Mouse (Mus musculus) megakaryocyte, adult 5-6 weeks (primary cell): ENCODE measurements around the gene Cck. TPM values are rescaled to one million over a fixed set of nuclear protein-coding genes. Genes with fewer than 3 reads are reported as not detected.
"Not testable (repeated sequence)": the region's sequence is repeated elsewhere in the genome, so short reads cannot be mapped to it uniquely, and the experiment has no call there.

ENCODE experiments used
- ATAC-seq: 2 replicates; pipeline ENCODE4 v1.8.0; 2016; ENCODE audit warnings: mild to moderate bottlenecking, inconsistent platforms; ENCODE audit not compliant: poor library complexity, severe bottlenecking
- total RNA-seq, 2 experiments: library from RNA; stranded (forward) in 1 of 2; stranded (reverse) in 1 of 2; fragments of 153-499, 151-499 nt in 1 of 2; fragments of 221-1000, 200-1000 nt in 1 of 2; gene quantifications; 2 replicates each; pipeline versions ENCODE4 v1.2.3 to v1.2.4; 2015 to 2017

Cck gene
- total RNA-seq, 2 experiments from 2014 or later, result not detected

GRCm38 (mm10) chr9:121467460-121467859 is 28.0 kb downstream of the Cck start:
- ATAC-seq, result no peak

- ATAC-seq, result no peak
Measured at GRCm38 (mm10) chr9:121460527-121460926, 35.0 kb downstream of the Cck start.

- no peak for ATAC-seq
Measured at GRCm38 (mm10) chr9:121459950-121460349, 35.5 kb downstream of the Cck start.

GRCm38 (mm10) chr9:121458466-121458865 is 37.0 kb downstream of the Cck start:
- peak; percentile 76 for ATAC-seq

GRCm38 (mm10) chr9:121456739-121457515 is 38.6 kb downstream of the Cck start:
- no peak for ATAC-seq

GRCm38 (mm10) chr9:121454891-121455290 is 40.6 kb downstream of the Cck start:
- ATAC-seq, result no peak

- ATAC-seq, result not testable (repeated sequence)
Measured at GRCm38 (mm10) chr9:121452342-121452942, 43.1 kb downstream of the Cck start.

GRCm38 (mm10) chr9:121446431-121446831 is 49.1 kb downstream of the Cck start:
- ATAC-seq, result no peak

GRCm38 (mm10) chr9:121445364-121445763 is 50.1 kb downstream of the Cck start:
- ATAC-seq, result peak; percentile 45; the same call in 1 of the 2 replicates

- no peak for ATAC-seq
Measured at GRCm38 (mm10) chr9:121444367-121444707, 51.2 kb downstream of the Cck start.

- ATAC-seq, result no peak
Measured at GRCm38 (mm10) chr9:121443696-121444366, 51.7 kb downstream of the Cck start.

GRCm38 (mm10) chr9:121442145-121442544 is 53.3 kb downstream of the Cck start:
- ATAC-seq, result no peak

Other genes starting within 250 kb of the Cck start
- gene Ulk4, start 218.5 kb downstream of the Cck start, total RNA-seq (2015), result 0.20 TPM in 1 of 2 replicates, not detected in the other
- 0.12 and 1.0 TPM in 2 replicates for gene Ulk4, start 218.5 kb downstream of the Cck start, total RNA-seq (2017)
- gene Trak1, start 198.2 kb downstream of the Cck start, total RNA-seq (2015), result 23.2 and 25.0 TPM in 2 replicates
- gene Trak1, start 198.2 kb downstream of the Cck start, total RNA-seq (2017), result 20.0 and 22.0 TPM in 2 replicates
- not detected in 2 replicates for gene Lyzl4, start 146.4 kb upstream of the Cck start, total RNA-seq (2015)
- not detected in 2 replicates for gene Lyzl4, start 146.4 kb upstream of the Cck start, total RNA-seq (2017)
- gene Vipr1, start 147.0 kb upstream of the Cck start, total RNA-seq (2015), result 0.18 and 1.3 TPM in 2 replicates
- 0.28 and 0.55 TPM in 2 replicates for gene Vipr1, start 147.0 kb upstream of the Cck start, total RNA-seq (2017)
- 5.9 and 8.6 TPM in 2 replicates for gene Sec22c, start 209.8 kb upstream of the Cck start, total RNA-seq (2015)
- gene Sec22c, start 209.8 kb upstream of the Cck start, total RNA-seq (2017), result 4.4 and 5.2 TPM in 2 replicates
- 36.2 and 39.1 TPM in 2 replicates for gene Ss18l2, start 214.6 kb upstream of the Cck start, total RNA-seq (2015)
- gene Ss18l2, start 214.6 kb upstream of the Cck start, total RNA-seq (2017), result 29.8 and 35.7 TPM in 2 replicates
- 72.1 and 87.3 TPM in 2 replicates for gene Nktr, start 223.5 kb upstream of the Cck start, total RNA-seq (2015)
- 69.6 and 110 TPM in 2 replicates for gene Nktr, start 223.5 kb upstream of the Cck start, total RNA-seq (2017)